Mouse (Mus musculus) limb, embryonic 14.5 days (tissue): ENCODE data around the gene Dennd5b. TPM values are rescaled to one million over a fixed set of nuclear protein-coding genes. Genes with fewer than 3 reads are reported as not detected.
"Not testable (repeated sequence)": the region's sequence is repeated elsewhere in the genome, so short reads cannot be mapped to it uniquely, and the experiment has no call there.

Experiments
- ATAC-seq: fragments of 200-750 bp; cut with Nextera tagmentation; 2 replicates; pipeline ENCODE4 v1.8.0; 2017; ENCODE audit warnings: low read depth, moderate number of reproducible peaks, moderate TSS enrichment; ENCODE audit not compliant: low FRiP score
- DNase-seq: peaks from one replicate; pipeline ENCODE4 v3.0.0-alpha.2; 2015; ENCODE audit warnings: low spot score
- H3K27ac ChIP-seq: fragments of 300-500 bp; sonication (generic); replicated peaks from 2 replicates; pipeline ENCODE4 v1.5.1; 2014; ENCODE audit warnings: low read depth, mild to moderate bottlenecking, low read length, moderate library complexity, mixed read lengths
- H3K27me3 ChIP-seq: fragments of 300-500 bp; sonication (generic); 2 replicates; pipeline ENCODE4 v1.6.1; 2014; ENCODE audit warnings: low read length, mixed read lengths; ENCODE audit not compliant: control insufficient read depth, insufficient read depth
- H3K36me3 ChIP-seq: fragments of 300-500 bp; sonication (generic); 2 replicates; pipeline ENCODE4 v1.6.1; 2014; ENCODE audit warnings: mild to moderate bottlenecking, low read length, moderate library complexity, mixed read lengths; ENCODE audit not compliant: control insufficient read depth, insufficient read depth
- H3K4me1 ChIP-seq: fragments of 300-500 bp; sonication (generic); 2 replicates; pipeline ENCODE4 v1.6.1; 2014; ENCODE audit warnings: antibody characterized with exemption, low read length, mixed read lengths; ENCODE audit not compliant: control insufficient read depth, insufficient read depth
- H3K4me2 ChIP-seq: fragments of 300-500 bp; sonication (generic); replicated peaks from 2 replicates; pipeline ENCODE4 v1.6.1; 2014; ENCODE audit warnings: low read depth, mild to moderate bottlenecking, low read length, moderate library complexity; ENCODE audit not compliant: severe bottlenecking
- H3K4me3 ChIP-seq: fragments of 300-500 bp; sonication (generic); replicated peaks from 2 replicates; pipeline ENCODE4 v1.5.1; 2014; ENCODE audit warnings: low read length
- H3K9ac ChIP-seq: fragments of 300-500 bp; sonication (generic); 2 replicates; pipeline ENCODE4 v1.6.1; 2014; ENCODE audit warnings: mild to moderate bottlenecking, low read depth, low read length, moderate library complexity; ENCODE audit not compliant: severe bottlenecking
- H3K9me3 ChIP-seq: fragments of 300-500 bp; sonication (generic); 2 replicates; pipeline ENCODE4 v1.6.1; 2016; ENCODE audit warnings: low read length; ENCODE audit not compliant: control insufficient read depth
- POLR2A ChIP-seq: fragments of 200-500 bp; IDR thresholded peaks from 2 replicates; pipeline ENCODE4 v1.8.0; 2012; ENCODE audit warnings: inconsistent platforms, mild to moderate bottlenecking, moderate library complexity, borderline replicate concordance; ENCODE audit not compliant: insufficient read depth, insufficient read length; ENCODE audit errors: extremely low read depth
- WGBS: fragments of 180-500 bp; shearing (Covaris S2); extraction: QIAGEN DNeasy Blood & Tissue Kit; methylation state at CpG from one replicate; pipeline ENCODE4 v1.1.7; 2014; 5-methylcytosine and 5-hydroxymethylcytosine counted together
- polyA plus RNA-seq, 2 experiments: library from polyadenylated mRNA; depleted of rRNA in 1 of 2; stranded (reverse) in 1 of 2; unstranded in 1 of 2; fragments of >200 nt; fragmentation: Nextera tagmentation in 1 of 2; extraction: Ambion mirVana in 1 of 2; gene quantifications; 2 replicates each; pipeline versions ENCODE4 v1.2.1 to v1.2.3; 2012 to 2014

Gene Dennd5b
- polyA plus RNA-seq, 2 experiments, result 4.8 to 6.6 TPM

GRCm38 (mm10) chr6:148992373-148993116 is 108.9 kb downstream of the Dennd5b start:
- H3K27me3 ChIP-seq, result no peaks in the 10 kb centered on the region
- no peak for TF ChIP-seq POLR2A
- H3K4me3 ChIP-seq, result no peak overlapping the region
- no peak overlapping the region for H3K4me2 ChIP-seq
- 0 out of 2 replicates have a peak, but pooled peaks cover 4% of the 10 kb centered on the region for H3K4me1 ChIP-seq
- ATAC-seq (no peak), DNase-seq (no peak)
- 42% methylated on average over 4 of the region's 4 CpGs for WGBS
- no peak overlapping the region for H3K9ac ChIP-seq
- H3K9me3 ChIP-seq, result no peaks in the 10 kb centered on the region
- peaks cover 13% of the 10 kb centered on the region for H3K36me3 ChIP-seq
- H3K27ac ChIP-seq, result no peak overlapping the region

GRCm38 (mm10) chr6:148991660-148992372 is 109.7 kb downstream of the Dennd5b start:
- no peak for ATAC-seq
- 51% methylated on average over 6 of the region's 6 CpGs for WGBS

GRCm38 (mm10) chr6:148989792-148990491 is 111.5 kb downstream of the Dennd5b start:
- WGBS, result 82% methylated on average over 1 of the region's 3 CpGs
- not testable (repeated sequence) for H3K27ac ChIP-seq, H3K4me1 ChIP-seq, H3K4me2 ChIP-seq, H3K9ac ChIP-seq, ATAC-seq, H3K36me3 ChIP-seq, H3K27me3 ChIP-seq, H3K9me3 ChIP-seq, DNase-seq, H3K4me3 ChIP-seq

More at GRCm38 (mm10) chr6:148991660-148992372, 109.7 kb downstream of the Dennd5b start:
- Histone ChIP-seq H3K9ac (no peak overlapping the region), H3K4me2 (no peak overlapping the region), H3K9me3 (no peaks in the 10 kb centered on the region), H3K4me1 (0 out of 2 replicates have a peak, but pooled peaks cover 4% of the 10 kb centered on the region), H3K27ac (no peak overlapping the region), H3K4me3 (no peak overlapping the region), H3K36me3 (peaks cover 8% of the 10 kb centered on the region), H3K27me3 (no peaks in the 10 kb centered on the region)
- no peak for DNase-seq
- no peak for TF ChIP-seq POLR2A

GRCm38 (mm10) chr6:148986003-148986402 is 115.5 kb downstream of the Dennd5b start:
- no peak overlapping the region for H3K4me2 ChIP-seq
- no peaks in the 10 kb centered on the region for H3K9me3 ChIP-seq
- no peak overlapping the region for H3K9ac ChIP-seq
- H3K36me3 ChIP-seq, result no peaks in the 10 kb centered on the region
- no peak overlapping the region for H3K4me3 ChIP-seq
- no peak overlapping the region for H3K27ac ChIP-seq
- ATAC-seq (no peak), DNase-seq (no peak)
- H3K4me1 ChIP-seq, result no peaks in the 10 kb centered on the region
- H3K27me3 ChIP-seq, result no peaks in the 10 kb centered on the region
- WGBS, result 82% methylated on average over 4 of the region's 4 CpGs
- no peak for TF ChIP-seq POLR2A

GRCm38 (mm10) chr6:148980495-148980894 is 121.0 kb downstream of the Dennd5b start:
- Histone ChIP-seq H3K36me3 (no peaks in the 10 kb centered on the region), H3K4me1 (no peaks in the 10 kb centered on the region), H3K9me3 (no peaks in the 10 kb centered on the region), H3K9ac (no peak overlapping the region), H3K27me3 (no peaks in the 10 kb centered on the region), H3K4me3 (no peak overlapping the region), H3K27ac (no peak overlapping the region), H3K4me2 (no peak overlapping the region)
- no peak for TF ChIP-seq POLR2A
- ATAC-seq (no peak), DNase-seq (no peak)
- 37% methylated on average over 2 of the region's 3 CpGs for WGBS
